Mouse (Mus musculus): ENCODE results near the gene Bet1l.

The Bet1l gene

GRCm38 (mm10) chr7:140833341-140833740, 24.0 kb downstream of the Bet1l start:
- peaks cover 43% of the 10 kb centered on the region for H3K4me1 ChIP-seq (replicated peaks; ENCODE audit: low read depth, low read length)
- peaks cover 22% of the 10 kb centered on the region for H3K36me3 ChIP-seq (ENCODE audit: insufficient read depth, low read length)
- no peaks in the 10 kb centered on the region for H3K9me3 ChIP-seq (ENCODE audit: low read length)
- TF ChIP-seq POU5F1 (IDR thresholded peaks at IDR 0.05; ENCODE audit: borderline replicate concordance, low read length) (no peak), NANOG (IDR thresholded peaks at IDR 0.05; ENCODE audit: borderline replicate concordance, low read length) (no peak), CTCF (conservative IDR thresholded peaks at IDR 0.05; ENCODE audit: low read length) (no peak)
- H3K27me3 ChIP-seq (ENCODE audit: insufficient read depth, low read length): no peaks in the 10 kb centered on the region
- no peak overlapping the region for H3K4me3 ChIP-seq (replicated peaks; ENCODE audit: low read length)

- Histone ChIP-seq H3K36me3 (ENCODE audit: insufficient read depth, low read length) (peaks cover 3% of the 10 kb centered on the region), H3K4me1 (replicated peaks; ENCODE audit: low read depth, low read length) (peaks cover 43% of the 10 kb centered on the region), H3K27me3 (ENCODE audit: insufficient read depth, low read length) (no peaks in the 10 kb centered on the region), H3K4me3 (replicated peaks; ENCODE audit: low read length) (no peak overlapping the region), H3K9me3 (ENCODE audit: low read length) (no peaks in the 10 kb centered on the region)
- TF ChIP-seq POU5F1 (IDR thresholded peaks at IDR 0.05; ENCODE audit: borderline replicate concordance, low read length) (no peak), CTCF (conservative IDR thresholded peaks at IDR 0.05; ENCODE audit: low read length) (no peak), NANOG (IDR thresholded peaks at IDR 0.05; ENCODE audit: borderline replicate concordance, low read length) (no peak)
These were observed 25.9 kb downstream of the Bet1l start for GRCm38 (mm10) chr7:140831447-140831846.

- Histone ChIP-seq H3K36me3 (ENCODE audit: insufficient read depth, low read length) (no peaks in the 10 kb centered on the region), H3K9me3 (ENCODE audit: low read length) (no peaks in the 10 kb centered on the region), H3K4me3 (replicated peaks; ENCODE audit: low read length) (no peak overlapping the region), H3K4me1 (replicated peaks; ENCODE audit: low read depth, low read length) (peaks cover 12% of the 10 kb centered on the region), H3K27me3 (ENCODE audit: insufficient read depth, low read length) (peaks cover 3% of the 10 kb centered on the region; the same call in 1 of the 2 replicates)
- no peak for TF ChIP-seq NANOG (IDR thresholded peaks at IDR 0.05; ENCODE audit: borderline replicate concordance, low read length)
- TF ChIP-seq CTCF (conservative IDR thresholded peaks at IDR 0.05; ENCODE audit: low read length): peak; percentile 18; the same call in 1 of the 2 replicates
These were observed 29.1 kb downstream of the Bet1l start for GRCm38 (mm10) chr7:140828171-140828881.

- Histone ChIP-seq H3K36me3 (ENCODE audit: insufficient read depth, low read length) (peaks cover 11% of the 10 kb centered on the region), H3K9me3 (ENCODE audit: low read length) (no peaks in the 10 kb centered on the region), H3K4me3 (replicated peaks; ENCODE audit: low read length) (no peak overlapping the region), H3K4me1 (replicated peaks; ENCODE audit: low read depth, low read length) (peaks cover 6% of the 10 kb centered on the region), H3K27me3 (ENCODE audit: insufficient read depth, low read length) (peaks cover 3% of the 10 kb centered on the region; the same call in 1 of the 2 replicates)
- no peak for TF ChIP-seq CTCF (conservative IDR thresholded peaks at IDR 0.05; ENCODE audit: low read length)
- no peak for TF ChIP-seq NANOG (IDR thresholded peaks at IDR 0.05; ENCODE audit: borderline replicate concordance, low read length)
- no peak for TF ChIP-seq POU5F1 (IDR thresholded peaks at IDR 0.05; ENCODE audit: borderline replicate concordance, low read length)
These were observed 34.6 kb downstream of the Bet1l start for GRCm38 (mm10) chr7:140822731-140823130.

- Histone ChIP-seq H3K4me1 (replicated peaks; ENCODE audit: low read depth, low read length) (peaks cover 6% of the 10 kb centered on the region), H3K9me3 (ENCODE audit: low read length) (no peaks in the 10 kb centered on the region), H3K4me3 (replicated peaks; ENCODE audit: low read length) (peak within 1 kb of the TSS; percentile 94), H3K27me3 (ENCODE audit: insufficient read depth, low read length) (peaks cover 3% of the 10 kb centered on the region; the same call in 1 of the 2 replicates), H3K36me3 (ENCODE audit: insufficient read depth, low read length) (peaks cover 20% of the 10 kb centered on the region)
- TF ChIP-seq CTCF (conservative IDR thresholded peaks at IDR 0.05; ENCODE audit: low read length) (no peak), NANOG (IDR thresholded peaks at IDR 0.05; ENCODE audit: borderline replicate concordance, low read length) (no peak; the same call in 1 of the 2 replicates)
These were observed 35.6 kb downstream of the Bet1l start, which contains the start of gene Zfp941 for GRCm38 (mm10) chr7:140821653-140822329. Zfp941 (minus strand) TSS chr7:140822178.

GRCm38 (mm10) chr7:140821305-140821652, 36.1 kb downstream of the Bet1l start:
- Histone ChIP-seq H3K4me3 (replicated peaks; ENCODE audit: low read length) (peak overlapping the region; percentile 94), H3K27me3 (ENCODE audit: insufficient read depth, low read length) (peaks cover 3% of the 10 kb centered on the region; the same call in 1 of the 2 replicates), H3K4me1 (replicated peaks; ENCODE audit: low read depth, low read length) (peaks cover 6% of the 10 kb centered on the region), H3K36me3 (ENCODE audit: insufficient read depth, low read length) (peaks cover 20% of the 10 kb centered on the region), H3K9me3 (ENCODE audit: low read length) (no peaks in the 10 kb centered on the region)
- TF ChIP-seq NANOG (IDR thresholded peaks at IDR 0.05; ENCODE audit: borderline replicate concordance, low read length): no peak
- no peak for TF ChIP-seq CTCF (conservative IDR thresholded peaks at IDR 0.05; ENCODE audit: low read length)
- no peak for TF ChIP-seq POU5F1 (IDR thresholded peaks at IDR 0.05; ENCODE audit: borderline replicate concordance, low read length)

GRCm38 (mm10) chr7:140820173-140820572, 37.2 kb downstream of the Bet1l start:
- H3K4me3 ChIP-seq (replicated peaks; ENCODE audit: low read length): no peak overlapping the region
- peaks cover 6% of the 10 kb centered on the region for H3K4me1 ChIP-seq (replicated peaks; ENCODE audit: low read depth, low read length)
- no peaks in the 10 kb centered on the region for H3K9me3 ChIP-seq (ENCODE audit: low read length)
- peaks cover 20% of the 10 kb centered on the region for H3K36me3 ChIP-seq (ENCODE audit: insufficient read depth, low read length)
- TF ChIP-seq POU5F1 (IDR thresholded peaks at IDR 0.05; ENCODE audit: borderline replicate concordance, low read length): no peak
- TF ChIP-seq CTCF (conservative IDR thresholded peaks at IDR 0.05; ENCODE audit: low read length): no peak
- no peak for TF ChIP-seq NANOG (IDR thresholded peaks at IDR 0.05; ENCODE audit: borderline replicate concordance, low read length)
- H3K27me3 ChIP-seq (ENCODE audit: insufficient read depth, low read length): peaks cover 3% of the 10 kb centered on the region; the same call in 1 of the 2 replicates

- no peak overlapping the region for H3K4me3 ChIP-seq (replicated peaks; ENCODE audit: low read length)
- TF ChIP-seq POU5F1 (IDR thresholded peaks at IDR 0.05; ENCODE audit: borderline replicate concordance, low read length) (no peak), CTCF (conservative IDR thresholded peaks at IDR 0.05; ENCODE audit: low read length) (no peak), NANOG (IDR thresholded peaks at IDR 0.05; ENCODE audit: borderline replicate concordance, low read length) (no peak)
- H3K27me3 ChIP-seq (ENCODE audit: insufficient read depth, low read length): no peaks in the 10 kb centered on the region
- H3K9me3 ChIP-seq (ENCODE audit: low read length): no peaks in the 10 kb centered on the region
- peaks cover 1% of the 10 kb centered on the region; the same call in 1 of the 2 replicates for H3K4me1 ChIP-seq (replicated peaks; ENCODE audit: low read depth, low read length)
- peaks cover 45% of the 10 kb centered on the region for H3K36me3 ChIP-seq (ENCODE audit: insufficient read depth, low read length)
These were observed 44.5 kb downstream of the Bet1l start for GRCm38 (mm10) chr7:140812850-140813249.

All from E14TG2a.4 (cell line).